Mouse (Mus musculus): ENCODE data around the gene Olfr693. TPM values are rescaled to one million over a fixed set of nuclear protein-coding genes. Genes with fewer than 3 reads are reported as not detected.

Gene Olfr693
- polyA plus RNA-seq, 1 experiment from 2014 or later = not detected

- ATAC-seq (replicated peaks) = no peak
- Histone ChIP-seq H3K9ac (replicated peaks) (no peak overlapping the region), H3K27ac (replicated peaks) (no peak overlapping the region), H3K36me3 (no peaks in the 10 kb centered on the region), H3K4me1 (no peaks in the 10 kb centered on the region), H3K4me3 (no peak overlapping the region), H3K9me3 (no peaks in the 10 kb centered on the region), H3K4me2 (replicated peaks) (no peak overlapping the region), H3K27me3 (no peaks in the 10 kb centered on the region)
- 86% methylated on average over 3 of the region's 3 CpGs for WGBS
These were observed 36.0 kb downstream of the Olfr693 start for GRCm38 (mm10) chr7:106644222-106644870.

GRCm38 (mm10) chr7:106640839-106641238 lies 39.5 kb downstream of the Olfr693 start:
- 95% methylated on average over 1 of the region's 1 CpGs for WGBS
- Histone ChIP-seq H3K27me3 (no peaks in the 10 kb centered on the region), H3K4me1 (no peaks in the 10 kb centered on the region), H3K36me3 (no peaks in the 10 kb centered on the region), H3K27ac (replicated peaks) (no peak overlapping the region), H3K4me2 (replicated peaks) (no peak overlapping the region), H3K9me3 (no peaks in the 10 kb centered on the region), H3K4me3 (no peak overlapping the region), H3K9ac (replicated peaks) (no peak overlapping the region)
- no peak for ATAC-seq (replicated peaks)

- H3K4me1 ChIP-seq = no peaks in the 10 kb centered on the region
- no peak overlapping the region for H3K27ac ChIP-seq (replicated peaks)
- H3K4me2 ChIP-seq (replicated peaks) = no peak overlapping the region
- ATAC-seq (replicated peaks) = no peak
- H3K27me3 ChIP-seq = no peaks in the 10 kb centered on the region
- no peaks in the 10 kb centered on the region for H3K9me3 ChIP-seq
- H3K4me3 ChIP-seq = no peak overlapping the region
- no peak overlapping the region for H3K9ac ChIP-seq (replicated peaks)
- 90% methylated on average over 4 of the region's 4 CpGs for WGBS
- no peaks in the 10 kb centered on the region for H3K36me3 ChIP-seq
These were observed 44.8 kb downstream of the Olfr693 start for GRCm38 (mm10) chr7:106635560-106635959.

Other genes starting within 250 kb of the Olfr693 start
- not detected in 2 replicates for gene Olfr694, start 11.2 kb upstream of the Olfr693 start, polyA plus RNA-seq (2015; fragmentation: Nextera tagmentation; extraction: Ambion mirVana)
- not detected in 2 replicates for gene Olfr695, start 35.8 kb upstream of the Olfr693 start, polyA plus RNA-seq (2015; fragmentation: Nextera tagmentation; extraction: Ambion mirVana)
- gene Olfr697, start 61.9 kb upstream of the Olfr693 start, polyA plus RNA-seq (2015; fragmentation: Nextera tagmentation; extraction: Ambion mirVana) = not detected in 2 replicates
- gene Olfr698, start 74.8 kb upstream of the Olfr693 start, polyA plus RNA-seq (2015; fragmentation: Nextera tagmentation; extraction: Ambion mirVana) = not detected in 2 replicates
- not detected in 2 replicates for gene Olfr699, start 112.6 kb upstream of the Olfr693 start, polyA plus RNA-seq (2015; fragmentation: Nextera tagmentation; extraction: Ambion mirVana)
- not detected in 2 replicates for gene Olfr700, start 128.2 kb upstream of the Olfr693 start, polyA plus RNA-seq (2015; fragmentation: Nextera tagmentation; extraction: Ambion mirVana)
- gene Olfr701, start 133.5 kb upstream of the Olfr693 start, polyA plus RNA-seq (2015; fragmentation: Nextera tagmentation; extraction: Ambion mirVana) = not detected in 2 replicates
- not detected in 2 replicates for gene Olfr702, start 153.3 kb upstream of the Olfr693 start, polyA plus RNA-seq (2015; fragmentation: Nextera tagmentation; extraction: Ambion mirVana)
- not detected in 2 replicates for gene Olfr703, start 162.8 kb upstream of the Olfr693 start, polyA plus RNA-seq (2015; fragmentation: Nextera tagmentation; extraction: Ambion mirVana)
- gene Olfr704, start 182.6 kb upstream of the Olfr693 start, polyA plus RNA-seq (2015; fragmentation: Nextera tagmentation; extraction: Ambion mirVana) = not detected in 2 replicates
- gene Olfr705, start 196.3 kb upstream of the Olfr693 start, polyA plus RNA-seq (2015; fragmentation: Nextera tagmentation; extraction: Ambion mirVana) = not detected in 2 replicates
- gene Olfr706, start 207.6 kb upstream of the Olfr693 start, polyA plus RNA-seq (2015; fragmentation: Nextera tagmentation; extraction: Ambion mirVana) = not detected in 2 replicates
- gene Olfr707, start 220.7 kb upstream of the Olfr693 start, polyA plus RNA-seq (2015; fragmentation: Nextera tagmentation; extraction: Ambion mirVana) = not detected in 2 replicates
- not detected in 2 replicates for gene Olfr1532-ps1, start 227.4 kb upstream of the Olfr693 start, polyA plus RNA-seq (2015; fragmentation: Nextera tagmentation; extraction: Ambion mirVana)

Measured in forebrain, embryonic 15.5 days (tissue).